Mouse (Mus musculus) thymus, postnatal 25 days (tissue): ENCODE measurements around the gene Zfp286.
A peak's percentile ranks its signal among the peaks of the same experiment; 100 is the strongest.

Experiments
- DNase-seq: peaks from one replicate; pipeline ENCODE4 v3.0.0; 2022

Zfp286 gene

DNA sequence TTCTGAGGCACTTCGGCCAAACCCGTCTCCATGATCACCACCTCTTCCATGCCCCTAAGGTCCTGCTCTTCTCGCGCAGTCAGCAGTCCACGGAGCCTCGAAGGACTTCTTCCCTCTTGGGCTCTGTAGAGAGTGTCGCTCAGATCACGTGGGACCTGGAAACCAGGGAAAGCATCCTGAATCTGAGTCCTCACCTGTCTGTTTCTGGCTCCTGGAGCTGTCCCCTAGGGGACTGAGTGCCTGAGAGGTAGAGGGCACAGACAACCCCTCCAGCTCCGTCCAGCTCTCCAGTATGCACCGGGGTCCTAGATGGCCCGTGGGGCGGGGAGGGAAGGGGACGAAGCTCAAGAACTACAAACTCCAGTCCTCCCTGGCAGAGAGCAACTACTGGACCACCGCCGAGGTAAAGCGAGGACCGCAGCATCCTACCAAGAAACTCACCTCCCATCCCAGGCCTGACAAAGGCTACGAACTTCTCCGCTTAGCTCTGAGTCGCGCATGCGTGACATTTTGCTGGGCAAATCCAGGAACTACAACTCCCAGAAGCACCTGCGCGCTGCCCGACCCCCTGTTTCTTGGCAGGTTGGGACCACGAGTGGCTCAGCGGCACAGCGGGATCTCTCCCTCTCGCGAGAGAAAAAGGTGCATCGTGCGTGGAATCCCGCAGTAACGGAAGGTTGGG is at the start of gene Zfp286:
TSS of gene Zfp286 (minus strand) at position 528 of the 682 bp plus-strand sequence.
- peak; percentile 92 for DNase-seq

DNA sequence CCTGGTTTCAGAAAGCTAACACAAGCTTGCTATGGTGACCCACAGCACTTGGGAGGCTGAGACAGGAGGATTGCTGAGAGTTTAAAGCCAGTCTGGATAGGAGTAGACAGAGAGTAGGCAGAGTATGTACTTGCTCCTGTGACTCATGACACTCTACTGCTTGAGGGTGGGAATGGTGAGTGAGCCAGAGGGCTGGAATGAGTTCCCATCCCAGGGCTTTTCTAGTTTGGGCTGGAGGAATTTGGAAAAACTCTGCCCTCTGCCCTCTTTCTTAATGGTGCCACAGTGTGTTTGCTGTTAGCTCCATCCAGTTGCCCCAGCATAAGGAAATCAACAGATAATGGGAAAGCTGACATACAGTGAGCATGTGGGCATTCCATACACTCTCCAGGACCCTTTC is 42.6 kb upstream of the Zfp286 start:
- DNase-seq, result no peak

GRCm38 (mm10) chr11:62830387-62830786 is 41.1 kb upstream of the Zfp286 start:
- no peak for DNase-seq

DNA sequence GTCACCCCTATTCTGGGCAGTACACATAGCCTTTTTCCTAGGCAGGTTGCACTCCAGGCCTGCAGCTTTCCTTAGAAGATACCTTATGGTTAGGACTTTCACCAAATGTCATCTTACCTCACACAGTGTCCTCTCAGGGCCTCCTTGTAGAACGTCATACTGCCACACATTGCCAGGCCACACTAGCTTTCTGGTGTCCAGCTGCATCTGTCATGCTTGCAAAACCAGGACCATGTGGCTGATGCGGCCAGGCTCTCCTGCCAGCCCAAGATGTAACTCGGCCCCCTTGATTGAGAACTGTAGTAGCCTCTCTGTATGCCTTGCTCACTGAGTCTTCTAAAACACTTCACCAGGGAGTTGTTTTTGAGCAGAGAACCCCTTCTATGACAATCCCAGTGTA is 38.6 kb upstream of the Zfp286 start:
- DNase-seq, result no peak

DNA sequence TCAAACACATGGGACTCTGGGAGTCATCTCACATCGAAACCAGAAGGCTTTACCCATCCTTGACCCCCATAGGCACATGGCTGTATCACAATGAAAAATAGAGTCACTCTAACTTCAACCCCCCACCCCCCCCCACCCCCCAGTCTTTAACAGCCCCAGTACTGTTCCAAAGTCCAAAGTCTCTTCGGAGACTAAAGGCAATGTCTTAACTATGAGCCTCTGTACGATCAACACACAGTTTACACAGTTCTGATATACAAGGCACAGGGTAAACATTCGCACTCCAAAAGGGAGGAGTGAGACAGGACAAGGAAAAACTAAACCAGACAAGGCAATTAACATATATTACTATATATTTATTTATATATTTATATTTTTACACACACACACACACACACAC is 37.9 kb upstream of the Zfp286 start:
- DNase-seq, result no peak

- no peak for DNase-seq
Measured at GRCm38 (mm10) chr11:62826106-62826733, 37.0 kb upstream of the Zfp286 start.

GRCm38 (mm10) chr11:62825222-62826105 is 36.2 kb upstream of the Zfp286 start:
- DNase-seq, result no peak

- DNase-seq, result no peak
Measured at GRCm38 (mm10) chr11:62824211-62824610, 34.9 kb upstream of the Zfp286 start.

DNA sequence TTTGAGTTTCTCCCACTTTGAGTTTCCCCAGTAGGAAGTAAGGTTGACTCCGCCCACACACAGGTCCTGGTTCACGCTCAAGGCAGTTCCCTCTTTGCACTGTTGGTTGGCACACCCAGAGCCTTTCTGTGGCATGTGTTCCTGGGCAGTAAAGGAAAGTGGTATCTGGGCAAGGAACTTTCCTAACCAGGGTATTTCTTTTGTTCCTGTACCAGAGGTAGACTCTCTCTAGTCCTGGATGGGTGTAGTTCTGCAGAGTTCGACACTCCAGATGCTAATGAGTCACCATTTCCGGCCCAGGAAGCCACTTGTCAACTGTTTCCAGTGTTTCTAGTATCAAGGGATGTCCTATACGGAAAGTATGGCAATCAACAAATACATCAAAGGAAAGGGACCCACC is 32.6 kb upstream of the Zfp286 start:
- DNase-seq, result no peak

GRCm38 (mm10) chr11:62820661-62821437 is 31.6 kb upstream of the Zfp286 start:
- DNase-seq, result peak; percentile 6

DNA sequence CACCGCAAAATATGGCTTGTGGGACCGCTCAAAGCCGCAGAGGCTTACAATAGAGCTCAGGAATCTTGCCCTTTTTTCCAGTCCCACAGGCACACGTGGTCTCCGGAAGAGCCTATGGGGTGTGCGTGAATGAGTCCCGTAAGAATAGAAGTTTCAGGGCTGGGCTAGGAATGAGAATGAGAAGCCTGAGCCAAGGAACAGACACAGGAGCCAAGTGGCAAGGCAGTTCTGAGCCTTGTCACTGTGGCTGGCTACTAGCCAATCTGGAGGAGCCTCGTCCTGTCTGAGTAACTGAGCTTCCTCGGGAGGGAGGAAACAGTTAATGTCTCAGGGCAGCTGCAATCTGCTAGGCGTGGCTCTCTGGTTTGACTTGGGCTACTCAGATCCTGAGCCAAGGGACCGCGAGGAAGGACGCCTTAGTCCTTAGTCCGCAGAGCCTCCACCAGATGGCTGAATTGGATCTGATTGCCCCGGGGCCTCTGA is 30.8 kb upstream of the Zfp286 start, which contains the start of gene Trim16:
TSS of gene Trim16 (plus strand) at position 173 of the 483 bp plus-strand sequence.
- DNase-seq, result peak; percentile 30

- DNase-seq, result no peak
Measured at GRCm38 (mm10) chr11:62819059-62819686, 29.9 kb upstream of the Zfp286 start.

DNA sequence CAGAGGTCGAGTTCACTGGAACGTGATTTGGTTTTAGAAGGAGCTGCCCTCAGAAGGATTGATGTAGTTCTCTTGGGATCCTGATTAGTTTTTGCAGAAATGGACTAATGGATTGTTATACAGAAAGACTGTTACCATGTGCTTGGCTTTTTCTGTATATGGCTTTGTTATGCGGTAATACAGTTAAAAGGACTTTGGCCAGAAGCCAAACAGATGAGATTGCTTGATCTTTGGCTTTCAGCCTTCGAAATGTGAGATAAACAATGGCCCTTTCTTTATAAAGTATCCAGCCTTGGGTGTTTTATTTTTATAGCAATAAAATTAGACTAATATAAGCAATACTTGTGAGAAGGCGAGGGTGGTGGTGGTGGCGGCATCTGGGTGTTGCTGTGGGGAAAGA is 27.3 kb upstream of the Zfp286 start:
- no peak for DNase-seq

- no peak for DNase-seq
Measured at GRCm38 (mm10) chr11:62815438-62815837, 26.2 kb upstream of the Zfp286 start.

- DNase-seq, result no peak
Measured at GRCm38 (mm10) chr11:62814625-62815024, 25.4 kb upstream of the Zfp286 start.

- no peak for DNase-seq
Measured at GRCm38 (mm10) chr11:62813970-62814624, 24.8 kb upstream of the Zfp286 start.

DNA sequence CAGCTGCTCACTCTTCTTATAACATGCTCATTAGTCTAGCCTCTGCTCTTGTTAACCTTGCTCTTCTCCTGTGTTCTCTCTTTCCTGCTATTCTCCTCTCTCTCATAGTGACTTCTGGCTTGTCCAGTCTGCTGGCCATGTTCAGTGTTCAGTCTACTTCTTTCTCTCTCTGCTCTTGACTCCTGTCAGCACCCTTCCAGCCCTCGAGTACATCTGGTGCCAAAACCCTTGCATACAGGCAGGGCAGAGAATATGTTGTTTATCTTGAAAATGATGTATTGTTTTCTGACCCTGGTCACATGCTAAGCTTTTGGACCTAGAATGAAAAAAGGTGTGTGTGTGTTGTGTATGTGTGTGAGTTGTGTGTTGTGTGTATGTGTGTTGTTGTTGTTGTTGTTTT is 24.2 kb upstream of the Zfp286 start:
- no peak for DNase-seq

GRCm38 (mm10) chr11:62812268-62812667 is 23.0 kb upstream of the Zfp286 start:
- DNase-seq, result no peak

DNA sequence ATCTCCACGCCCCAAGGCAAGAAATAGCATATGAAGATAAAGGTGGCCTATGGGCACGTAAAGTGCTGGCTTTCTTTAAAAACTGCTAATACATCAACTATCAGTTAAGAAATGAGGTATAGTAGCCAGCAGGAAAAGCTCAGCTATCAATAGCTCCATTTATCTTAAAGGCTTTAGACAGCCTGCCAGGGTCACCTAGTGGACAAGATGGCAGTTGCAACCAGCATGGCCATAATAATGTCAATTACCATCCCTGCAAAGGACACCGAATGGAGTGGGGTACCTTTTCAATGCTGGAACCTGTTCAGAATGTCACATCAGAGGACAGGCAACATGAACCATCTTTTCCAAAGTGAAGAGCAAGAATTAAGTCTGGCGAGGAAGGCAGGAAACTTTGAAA is 19.9 kb upstream of the Zfp286 start:
- no peak for DNase-seq

- DNase-seq, result no peak
Measured at GRCm38 (mm10) chr11:62807965-62808364, 18.7 kb upstream of the Zfp286 start.

GRCm38 (mm10) chr11:62804119-62804518 is 14.9 kb upstream of the Zfp286 start:
- DNase-seq, result no peak

GRCm38 (mm10) chr11:62789617-62789936 is 315 bp upstream of the Zfp286 start:
- no peak for DNase-seq
